ENCODE assay signal across 9 mouse cellular contexts in the genomic region with DNA sequence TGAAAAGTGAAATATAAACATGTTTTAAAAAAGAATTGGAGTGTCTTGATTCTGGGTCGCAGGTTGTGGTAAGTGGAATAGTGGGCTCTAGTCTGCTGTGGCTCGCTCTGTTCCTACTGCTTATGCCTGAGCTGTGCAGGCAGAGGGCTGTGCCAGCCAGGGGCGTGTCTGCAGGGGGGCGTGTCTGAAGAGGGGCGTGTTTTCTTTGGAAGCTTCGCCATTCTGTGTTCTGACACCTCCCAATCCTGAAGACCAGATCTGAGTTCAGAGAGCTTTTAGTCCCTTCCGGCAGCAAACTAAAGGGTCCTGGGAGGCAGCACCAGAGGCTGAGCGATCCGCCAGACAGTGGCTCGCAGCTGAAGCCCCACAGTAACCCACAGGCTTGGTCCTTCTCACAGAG. TPM values are rescaled to one million over a fixed set of nuclear protein-coding genes. Genes with fewer than 3 reads are reported as not detected.
DNase-seq lines count a peak whose midpoint lies in the region; ATAC-seq and TF ChIP-seq lines count a peak whose summit lies in the region.
"Had no signal": no experiment of that assay in that cellular context is flagged by ENCODE, and none has a peak within 500 bp of the region (broad histone marks: within the 10 kb centered on the region; RNA-seq: fewer than 3 reads in every experiment).

No protein-coding gene starts in this region.

- 24% methylated on average over 10 of the region's 10 CpGs for WGBS in kidney, postnatal 0 days

- peaks cover 3 to 48% of the 10 kb centered on the region in 2 experiments; a peak in 2 of 4 replicates for H3K4me1 ChIP-seq in ES-E14 (ENCODE audit: control insufficient read depth in 2 of 2, insufficient read depth in 2 of 2, low read length in 2 of 2, poor library complexity in 1 of 2)
- no peaks in the 10 kb centered on the region; the same call in 1 of the 2 replicates for H3K4me1 ChIP-seq in kidney, postnatal 0 days (replicated peaks; ENCODE audit: insufficient read depth, low read length)

- no peak overlapping the region for H3K27ac ChIP-seq in ES-E14 (ENCODE audit: insufficient read depth, low read depth, low read length, poor library complexity, severe bottlenecking)
- H3K27ac ChIP-seq in gastrocnemius, adult 2 months = peak overlapping the region; percentile 71
- no peak overlapping the region for H3K27ac ChIP-seq in kidney, postnatal 0 days

- intact Hi-C loops in gastrocnemius, adult 2 months (cut with DNase I) = no loop called here

- peak overlapping the region; percentile 39 to 51; a peak in 3 of 4 replicates for H3K4me3 ChIP-seq in ES-E14 (ENCODE audit: insufficient read depth in 1 of 2, low read depth in 1 of 2, low read length in 2 of 2, poor library complexity in 1 of 2, severe bottlenecking in 1 of 2)
- peak overlapping the region; percentile 43 for H3K4me3 ChIP-seq in gastrocnemius, adult 2 months
- no peak overlapping the region for H3K4me3 ChIP-seq in kidney, postnatal 0 days (replicated peaks; ENCODE audit: low read depth, low read length)

- H3K4me2 ChIP-seq in kidney, postnatal 0 days (ENCODE audit: low read length) = peak overlapping the region; percentile 33

- no peak; the same call in 1 of the 2 replicates for ATAC-seq in kidney, postnatal 0 days (replicated peaks; ENCODE audit: low FRiP score, low read depth)
- no peak for ATAC-seq in erythroblast, adult 5-6 weeks (replicated peaks; ENCODE audit: low FRiP score, poor library complexity, severe bottlenecking)

- DNase-seq in adrenal gland, adult (ENCODE audit: inconsistent age in 2 of 2, low spot score in 1 of 2) = peak; percentile 46 to 58
- DNase-seq in adrenal gland, postnatal 4 days (ENCODE audit: low spot score in 2 of 2) = no peak
- no peak for DNase-seq in ES-E14 (ENCODE audit: low read depth, low spot score)
- peak; percentile 68 for DNase-seq in gastrocnemius, adult 2 months
- DNase-seq in kidney, postnatal 0 days (ENCODE audit: low spot score) = peak; percentile 48
- peak; percentile 51 for DNase-seq in retina, embryonic 14.5 days (ENCODE audit: low spot score)
- DNase-seq in right cerebral cortex, postnatal 10 days (ENCODE audit: low spot score in 2 of 2) = no peak

- in situ Hi-C loops in ES-E14 (cut with MboI; ENCODE audit: low sequenced_read_pairs in 2 of 2, unreplicated experiment in 2 of 2) = no loop called here

- no peak for TF ChIP-seq CTCF in gastrocnemius, adult 2 months (IDR thresholded peaks at IDR 0.05)
- TF ChIP-seq CTCF in kidney, postnatal 0 days (IDR thresholded peaks at IDR 0.05; ENCODE audit: low read depth) = no peak

- peak overlapping the region; percentile 22; the same call in 1 of the 2 replicates for H3K9ac ChIP-seq in ES-E14 (ENCODE audit: insufficient read depth, low read depth, low read length, poor library complexity, severe bottlenecking)
- no peak overlapping the region for H3K9ac ChIP-seq in kidney, postnatal 0 days (ENCODE audit: low read depth, low read length)

- H3K9me3 ChIP-seq in ES-E14 (ENCODE audit: control insufficient read depth, insufficient read depth, low read depth, low read length) = no peaks in the 10 kb centered on the region
- no peaks in the 10 kb centered on the region; the same call in 1 of the 2 replicates for H3K9me3 ChIP-seq in kidney, postnatal 0 days (replicated peaks; ENCODE audit: low read length)

- H3K27me3 ChIP-seq in kidney, postnatal 0 days (ENCODE audit: insufficient read depth, low read length) = no peaks in the 10 kb centered on the region

- no peaks in the 10 kb centered on the region for H3K36me3 ChIP-seq in ES-E14 (ENCODE audit: control insufficient read depth, insufficient read depth, low read length, poor library complexity, severe bottlenecking)
- no peaks in the 10 kb centered on the region for H3K36me3 ChIP-seq in kidney, postnatal 0 days (ENCODE audit: insufficient read depth, low read length)

TF ChIP-seq in ES-E14, 5 proteins besides CTCF, POLR2A, EP300 and RAD21:
- no peak for TF ChIP-seq ZNF384 (IDR thresholded peaks at IDR 0.05; ENCODE audit: low read depth, low read length)
- no peak for TF ChIP-seq CHD2 (IDR thresholded peaks at IDR 0.05; ENCODE audit: low read depth, low read length)
- no peak for TF ChIP-seq MAFK (IDR thresholded peaks at IDR 0.05; ENCODE audit: insufficient read depth, low read depth, low read length)
- no peak for TF ChIP-seq ZC3H11A (IDR thresholded peaks at IDR 0.05; ENCODE audit: borderline replicate concordance, low read depth, low read length)
- no peak for TF ChIP-seq HCFC1 (IDR thresholded peaks at IDR 0.05; ENCODE audit: borderline replicate concordance, insufficient read depth, low read length)
TF ChIP-seq in ES-E14: peak in this region for 0.

RNA-seq across cellular contexts. Expression of gene Gm11733, which starts 8.5 kb away (rescaled TPM):
- not detected for total RNA-seq in adrenal gland, postnatal 4 days (2021)
- total RNA-seq in ES-E14 (2012; rRNA removed) = not detected in 2 replicates
- total RNA-seq in gastrocnemius, adult 2 months (2021) = not detected
- polyA plus RNA-seq in kidney, postnatal 0 days (2015; fragmentation: Nextera tagmentation; extraction: Ambion mirVana) = not detected in 2 replicates
- total RNA-seq in erythroblast, adult 5-6 weeks (2015; ENCODE audit: low replicate concordance) = not detected in 2 replicates
- not detected in 2 replicates for total RNA-seq in erythroblast, adult 5-6 weeks (2017; ENCODE audit: low replicate concordance)
- total RNA-seq: gastrocnemius, adult 8-10 months had no signal

Comparison
In these comparisons a context has a peak if more than half of its experiments do, and no peak if none do; other contexts are left out.
1. DNase-seq: peak in adrenal gland, adult (2 of 2), gastrocnemius, adult 2 months (single experiment), kidney, postnatal 0 days (single experiment) and retina, embryonic 14.5 days (single experiment); none in adrenal gland, postnatal 4 days (0 of 2), ES-E14 (single experiment) and right cerebral cortex, postnatal 10 days (0 of 2).